Mouse (Mus musculus): Measurements from ENCODE around the gene Rcan2. TPM values are rescaled to one million over a fixed set of nuclear protein-coding genes. Genes with fewer than 3 reads are reported as not detected.

Gene Rcan2
- total RNA-seq (2023), result under 1 TPM; 0.15 to 0.48 TPM

DNA sequence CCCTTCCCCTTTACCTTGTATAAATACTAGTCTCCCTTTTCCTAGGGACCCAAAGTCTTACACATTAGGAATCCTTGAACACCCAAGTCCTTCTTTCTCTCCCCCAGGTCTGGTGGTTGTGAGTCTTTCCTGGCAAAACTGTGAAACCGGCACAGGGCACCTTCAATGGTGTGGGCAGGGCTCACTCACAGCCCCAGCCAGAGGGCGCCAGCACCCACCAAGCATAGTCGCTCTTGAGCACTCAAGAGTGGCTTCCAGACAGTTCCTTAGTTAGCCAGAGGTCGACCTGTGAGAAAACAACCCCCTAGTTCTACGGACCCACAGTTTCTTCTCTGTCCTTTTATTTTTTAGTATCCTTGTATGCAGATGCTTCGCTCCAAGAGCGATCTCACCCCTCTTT, at the start of gene Rcan2:
Gene Rcan2 (plus strand): TSS at position 275 of the 400 bp plus-strand sequence.

DNA sequence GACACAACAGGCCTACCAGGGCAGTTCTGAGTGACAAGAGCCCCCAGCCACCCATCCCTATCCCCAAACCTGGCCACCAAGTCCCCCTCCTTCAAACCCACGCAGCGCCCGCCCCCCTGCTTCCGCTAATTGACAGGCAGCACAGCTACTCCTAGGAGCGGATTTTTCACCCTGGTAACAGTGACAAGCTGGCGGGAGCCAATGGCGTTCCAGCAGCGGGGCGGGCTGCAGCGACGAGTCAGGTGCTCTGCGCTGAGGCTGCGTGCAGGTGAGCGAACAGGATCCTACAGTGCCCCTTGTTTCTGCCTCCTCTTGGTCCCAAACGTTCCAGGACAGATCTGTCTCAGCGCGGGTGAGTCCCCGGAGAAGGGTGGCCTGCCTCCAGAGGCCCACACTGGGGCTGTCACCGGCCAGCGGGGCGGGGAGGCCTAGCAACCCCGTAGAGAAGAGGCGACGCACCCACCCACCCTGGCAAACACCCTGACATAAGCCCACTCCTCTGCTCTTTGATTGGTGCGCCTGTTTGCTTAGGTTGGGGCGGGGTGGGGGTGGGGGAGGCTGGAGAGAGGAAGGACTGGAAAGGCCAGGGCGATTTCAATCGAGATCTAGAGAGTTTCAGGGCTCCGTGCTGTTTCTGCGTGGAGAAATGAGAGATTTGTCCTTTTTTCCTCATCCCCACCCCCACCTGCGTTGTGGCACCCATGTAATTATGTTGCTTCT, 277.6 kb downstream of the Rcan2 start, which contains the start of gene Enpp5:
Gene Enpp5 (plus strand): TSS at position 183 of the 720 bp plus-strand sequence.

Other genes with a start within 250 kb of the Rcan2 start
- 100 to 1,000 TPM in 1 of 2 experiments, 10 to 100 TPM in 1; 82.2 to 102 TPM for gene Pla2g7, start 233.3 kb upstream of the Rcan2 start, total RNA-seq (2023)
- not detected for gene Tdrd6, start 171.1 kb upstream of the Rcan2 start, total RNA-seq (2023)
- 1 to 10 TPM; 2.4 to 4.2 TPM for gene Slc25a27, start 134.1 kb upstream of the Rcan2 start, total RNA-seq (2023)
- gene Cyp39a1, start 133.9 kb upstream of the Rcan2 start, total RNA-seq (2023), result 1 to 10 TPM; 5.8 to 7.0 TPM

Data from neutrophil, adult 83 days (primary cell).